Mouse (Mus musculus) midbrain, embryonic 12.5 days (tissue): ENCODE measurements around the gene Cept1. TPM values are rescaled to one million over a fixed set of nuclear protein-coding genes. Genes with fewer than 3 reads are reported as not detected.

Source experiments
- ATAC-seq: fragments of 200-750 bp; cut with Nextera tagmentation; 2 replicates; pipeline ENCODE4 v1.8.0; 2017; ENCODE audit warnings: low read depth, moderate TSS enrichment, moderate library complexity; ENCODE audit not compliant: low FRiP score
- H3K27ac ChIP-seq: fragments of 300-500 bp; sonication (generic); replicated peaks from 2 replicates; pipeline ENCODE4 v1.5.1; 2016; ENCODE audit warnings: mild to moderate bottlenecking
- H3K27me3 ChIP-seq: fragments of 300-500 bp; sonication (generic); 2 replicates; pipeline ENCODE4 v1.6.1; 2016; ENCODE audit warnings: mild to moderate bottlenecking
- H3K36me3 ChIP-seq: fragments of 300-500 bp; sonication (generic); 2 replicates; pipeline ENCODE4 v1.6.1; 2016
- H3K4me1 ChIP-seq: fragments of 300-500 bp; sonication (generic); 2 replicates; pipeline ENCODE4 v1.6.1; 2016
- H3K4me2 ChIP-seq: fragments of 300-500 bp; sonication (generic); replicated peaks from 2 replicates; pipeline ENCODE4 v1.6.1; 2016; ENCODE audit warnings: mild to moderate bottlenecking, moderate library complexity
- H3K4me3 ChIP-seq: fragments of 300-500 bp; sonication (generic); 2 replicates; pipeline ENCODE4 v1.5.1; 2016; ENCODE audit warnings: mild to moderate bottlenecking
- H3K9ac ChIP-seq: fragments of 300-500 bp; sonication (generic); replicated peaks from 2 replicates; pipeline ENCODE4 v1.6.1; 2016; ENCODE audit warnings: mild to moderate bottlenecking, moderate library complexity
- H3K9me3 ChIP-seq: fragments of 300-500 bp; sonication (generic); 2 replicates; pipeline ENCODE4 v1.6.1; 2016; ENCODE audit warnings: mild to moderate bottlenecking
- WGBS: fragments of 180-500 bp; shearing (Covaris S2); methylation state at CpG from one replicate; pipeline ENCODE4 v1.1.7; 2016; 5-methylcytosine and 5-hydroxymethylcytosine counted together
- polyA plus RNA-seq: library from polyadenylated mRNA; unstranded; fragments of >200 nt; fragmentation: Nextera tagmentation; extraction: Ambion mirVana; gene quantifications from 2 replicates; pipeline ENCODE4 v1.2.1, GENCODE M21; 2016

Gene Cept1
- polyA plus RNA-seq, 1 experiment from 2014 or later: 34.6 TPM

DNA sequence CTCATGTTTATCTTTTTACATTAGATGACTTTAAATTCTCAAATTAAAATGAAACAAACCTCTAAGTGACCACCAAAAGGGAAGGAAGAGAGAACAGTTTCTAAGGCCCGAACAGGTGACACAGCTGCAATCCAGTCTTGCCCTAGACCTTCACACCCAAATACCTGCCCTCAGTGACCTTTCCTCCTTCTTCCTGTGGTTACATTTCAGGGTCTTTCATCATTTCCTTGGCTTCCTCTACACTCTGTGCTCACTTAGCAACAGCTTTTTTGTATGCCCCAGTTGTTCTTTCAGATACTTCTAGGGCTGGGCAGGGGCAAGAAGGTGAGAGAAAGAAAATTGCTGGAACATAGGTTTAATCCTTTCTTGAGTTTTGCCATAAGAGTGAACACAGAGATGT is 82.9 kb downstream of the Cept1 start:
- WGBS: 84% methylated on average over 1 of the region's 1 CpGs
- ATAC-seq: no peak
- Histone ChIP-seq H3K36me3 (no peaks in the 10 kb centered on the region), H3K4me3 (no peak overlapping the region), H3K4me2 (no peak overlapping the region), H3K27me3 (no peaks in the 10 kb centered on the region), H3K9ac (no peak overlapping the region), H3K27ac (no peak overlapping the region), H3K4me1 (no peaks in the 10 kb centered on the region), H3K9me3 (no peaks in the 10 kb centered on the region)

DNA sequence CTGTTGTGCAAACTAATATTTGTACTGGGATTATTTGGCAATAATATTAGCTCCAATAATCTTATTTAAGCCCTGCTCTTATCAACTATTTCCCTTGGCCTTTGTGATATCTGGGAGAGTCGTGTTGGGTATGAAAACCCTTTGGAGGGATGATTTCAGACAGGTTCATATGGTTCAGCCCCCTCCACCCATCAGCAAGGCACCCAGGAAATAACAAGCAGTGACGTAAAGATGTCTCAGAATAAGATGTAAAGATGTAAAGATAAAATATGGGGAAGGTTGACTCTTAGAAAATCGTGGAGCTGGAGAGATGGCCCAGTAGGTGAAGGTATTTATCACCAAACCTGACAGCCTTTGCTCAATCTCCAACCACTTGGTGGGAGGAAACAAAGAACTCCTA is 85.1 kb downstream of the Cept1 start:
- no peak for ATAC-seq
- H3K36me3 ChIP-seq: no peaks in the 10 kb centered on the region
- H3K27me3 ChIP-seq: no peaks in the 10 kb centered on the region
- no peak overlapping the region for H3K4me2 ChIP-seq
- no peak overlapping the region for H3K4me3 ChIP-seq
- WGBS: 59% methylated on average over 3 of the region's 3 CpGs
- no peaks in the 10 kb centered on the region for H3K4me1 ChIP-seq
- H3K9ac ChIP-seq: no peak overlapping the region
- H3K27ac ChIP-seq: no peak overlapping the region
- H3K9me3 ChIP-seq: no peaks in the 10 kb centered on the region

DNA sequence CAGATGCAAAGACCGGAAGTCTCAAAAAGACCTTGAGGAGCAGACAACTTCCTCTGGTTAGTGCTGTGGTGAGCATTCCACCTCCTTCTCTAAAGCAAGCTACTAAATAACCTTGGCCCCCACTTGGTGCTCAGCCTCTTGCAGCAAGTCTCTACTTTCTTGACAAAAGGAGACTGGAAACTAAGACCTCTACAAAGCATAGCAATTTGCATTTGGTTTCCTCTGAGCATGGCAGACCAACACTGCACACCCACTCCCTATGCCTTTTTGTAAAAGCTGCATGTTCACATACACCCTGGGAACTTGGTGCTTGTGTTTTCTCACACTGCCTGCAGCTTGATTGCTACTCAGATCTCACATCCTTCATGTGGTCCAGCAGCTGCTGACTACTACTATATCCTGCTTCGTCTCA is 85.5 kb downstream of the Cept1 start:
- Histone ChIP-seq H3K4me3 (no peak overlapping the region), H3K4me1 (no peaks in the 10 kb centered on the region), H3K9ac (no peak overlapping the region), H3K4me2 (no peak overlapping the region), H3K9me3 (no peaks in the 10 kb centered on the region), H3K27me3 (no peaks in the 10 kb centered on the region), H3K27ac (no peak overlapping the region), H3K36me3 (no peaks in the 10 kb centered on the region)
- WGBS: 93% methylated on average over 2 of the region's 2 CpGs
- ATAC-seq: no peak

DNA sequence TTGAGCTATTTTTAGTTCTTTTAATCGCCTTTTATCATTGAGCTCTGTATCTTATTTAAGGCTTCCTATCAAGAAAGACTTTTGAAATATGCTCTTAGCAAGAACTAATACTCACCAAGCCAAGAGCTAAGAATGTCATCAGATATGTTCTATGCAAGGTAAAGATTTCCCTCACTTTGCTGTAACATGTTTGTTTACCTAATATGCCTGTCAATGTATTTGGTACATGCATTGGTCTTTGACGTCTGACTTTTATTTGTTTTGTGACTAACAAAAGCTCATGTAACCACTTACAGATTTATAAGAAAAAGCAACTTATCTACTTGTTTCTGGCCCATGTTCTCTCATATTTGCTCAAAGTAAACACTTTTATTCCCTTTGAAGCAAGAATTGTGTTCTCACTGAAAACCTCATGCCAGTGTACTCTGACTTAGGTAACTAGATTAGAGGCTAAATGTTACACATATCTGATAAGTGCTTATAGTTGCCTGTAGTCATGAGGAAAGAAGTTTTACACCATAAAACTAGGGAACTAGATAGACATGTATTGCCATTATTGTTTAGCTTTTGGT is 90.2 kb downstream of the Cept1 start:
- WGBS: 83% methylated on average over 2 of the region's 2 CpGs
- H3K4me1 ChIP-seq: no peaks in the 10 kb centered on the region
- no peaks in the 10 kb centered on the region for H3K9me3 ChIP-seq
- H3K9ac ChIP-seq: no peak overlapping the region
- H3K4me3 ChIP-seq: no peak overlapping the region
- no peaks in the 10 kb centered on the region for H3K27me3 ChIP-seq
- H3K27ac ChIP-seq: no peak overlapping the region
- H3K36me3 ChIP-seq: no peaks in the 10 kb centered on the region
- no peak for ATAC-seq
- no peak overlapping the region for H3K4me2 ChIP-seq

DNA sequence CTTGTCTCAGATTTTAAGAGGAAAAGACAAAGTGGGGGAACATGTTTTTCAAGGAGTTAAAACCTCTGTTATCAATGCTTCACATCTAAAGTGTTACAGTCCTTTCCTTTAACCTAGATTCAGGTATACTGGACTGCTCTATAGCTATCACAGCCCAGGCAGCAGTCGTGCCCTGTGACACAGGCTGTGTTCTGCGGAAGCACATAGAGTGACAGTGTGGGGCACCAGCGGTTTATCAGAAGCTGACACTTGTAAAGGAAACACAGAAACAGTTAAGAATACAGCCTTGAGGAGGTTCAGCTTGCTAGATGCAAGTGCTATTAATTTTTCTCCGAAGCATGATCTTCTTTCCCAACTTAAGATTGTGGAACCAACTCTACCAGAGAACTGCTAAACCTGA is 95.0 kb downstream of the Cept1 start:
- H3K4me1 ChIP-seq: no peaks in the 10 kb centered on the region
- 81% methylated on average over 4 of the region's 4 CpGs for WGBS

More for the DNA sequence above, 95.0 kb downstream of the Cept1 start:
- no peaks in the 10 kb centered on the region for H3K27me3 ChIP-seq
- H3K4me3 ChIP-seq: no peak overlapping the region
- H3K27ac ChIP-seq: no peak overlapping the region
- ATAC-seq: no peak
- H3K9me3 ChIP-seq: no peaks in the 10 kb centered on the region
- H3K36me3 ChIP-seq: no peaks in the 10 kb centered on the region
- no peak overlapping the region for H3K9ac ChIP-seq
- no peak overlapping the region for H3K4me2 ChIP-seq

Other genes starting within 250 kb of the Cept1 start
- not detected in 2 replicates for gene Chil6, start 141.6 kb downstream of the Cept1 start, polyA plus RNA-seq
- 0.42 and 0.75 TPM in 2 replicates for gene Dennd2d, start 65.4 kb downstream of the Cept1 start, polyA plus RNA-seq
- gene Dram2, start within 50 bp of the Cept1 start, polyA plus RNA-seq: 45.0 and 46.3 TPM in 2 replicates
- 19.5 and 20.2 TPM in 2 replicates for gene Lrif1, start 137.2 kb upstream of the Cept1 start, polyA plus RNA-seq
- 3.6 and 4.4 TPM in 2 replicates for gene Cd53, start 242.3 kb upstream of the Cept1 start, polyA plus RNA-seq